Mouse (Mus musculus) limb, embryonic 13.5 days (tissue): Measurements from ENCODE around the gene Gtf2h1. TPM values are rescaled to one million over a fixed set of nuclear protein-coding genes. Genes with fewer than 3 reads are reported as not detected.

Experiments
- ATAC-seq: fragments of 200-750 bp; cut with Nextera tagmentation; 2 replicates; pipeline ENCODE4 v1.8.0; 2017; ENCODE audit warnings: low read depth, moderate number of reproducible peaks, moderate TSS enrichment; ENCODE audit not compliant: low FRiP score
- H3K27ac ChIP-seq: fragments of 300-500 bp; sonication (generic); 2 replicates; pipeline ENCODE4 v1.5.1; 2015; ENCODE audit warnings: inconsistent platforms, mild to moderate bottlenecking, moderate library complexity
- H3K27me3 ChIP-seq: fragments of 300-500 bp; sonication (generic); 2 replicates; pipeline ENCODE4 v1.6.1; 2015; ENCODE audit warnings: mild to moderate bottlenecking, inconsistent platforms
- H3K36me3 ChIP-seq: fragments of 300-500 bp; sonication (generic); 2 replicates; pipeline ENCODE4 v1.6.1; 2015; ENCODE audit warnings: inconsistent platforms, mild to moderate bottlenecking, moderate library complexity
- H3K4me1 ChIP-seq: fragments of 300-500 bp; sonication (generic); 2 replicates; pipeline ENCODE4 v1.6.1; 2015; ENCODE audit warnings: inconsistent platforms
- H3K4me2 ChIP-seq: fragments of 300-500 bp; sonication (generic); replicated peaks from 2 replicates; pipeline ENCODE4 v1.6.1; 2015; ENCODE audit warnings: inconsistent platforms, mild to moderate bottlenecking, moderate library complexity
- H3K4me3 ChIP-seq: fragments of 300-500 bp; sonication (generic); 2 replicates; pipeline ENCODE4 v1.5.1; 2015; ENCODE audit warnings: moderate library complexity, mild to moderate bottlenecking, inconsistent platforms
- H3K9ac ChIP-seq: fragments of 300-500 bp; sonication (generic); 2 replicates; pipeline ENCODE4 v1.6.1; 2015; ENCODE audit warnings: mild to moderate bottlenecking, inconsistent platforms
- H3K9me3 ChIP-seq: fragments of 300-500 bp; sonication (generic); 2 replicates; pipeline ENCODE4 v1.6.1; 2016; ENCODE audit warnings: inconsistent platforms
- WGBS: fragments of 180-500 bp; shearing (Covaris S2); methylation state at CpG from one replicate; pipeline ENCODE4 v1.1.7; 2015; 5-methylcytosine and 5-hydroxymethylcytosine counted together
- polyA plus RNA-seq: library from polyadenylated mRNA; unstranded; fragments of >200 nt; fragmentation: Nextera tagmentation; extraction: Ambion mirVana; gene quantifications from 2 replicates; pipeline ENCODE4 v1.2.1, GENCODE M21; 2015

Gtf2h1 gene
- polyA plus RNA-seq, 1 experiment from 2014 or later, result 56.3 TPM

- peaks cover 7% of the 10 kb centered on the region for H3K4me1 ChIP-seq
Measured at GRCm38 (mm10) chr7:46833266-46833665, 37.4 kb downstream of the Gtf2h1 start.

GRCm38 (mm10) chr7:46833670-46834255 lies 37.9 kb downstream of the Gtf2h1 start:
- H3K9me3 ChIP-seq, result no peaks in the 10 kb centered on the region
- H3K4me3 ChIP-seq, result no peak overlapping the region
- no peak overlapping the region for H3K4me2 ChIP-seq
- no peaks in the 10 kb centered on the region for H3K27me3 ChIP-seq
- H3K27ac ChIP-seq, result no peak overlapping the region
- no peak for ATAC-seq
- H3K4me1 ChIP-seq, result peaks cover 12% of the 10 kb centered on the region
- WGBS, result 79% methylated on average over 7 of the region's 7 CpGs
- no peaks in the 10 kb centered on the region for H3K36me3 ChIP-seq
- H3K9ac ChIP-seq, result no peak overlapping the region

More at GRCm38 (mm10) chr7:46833266-46833665, 37.4 kb downstream of the Gtf2h1 start:
- no peak for ATAC-seq
- Histone ChIP-seq H3K4me2 (no peak overlapping the region), H3K9ac (no peak overlapping the region), H3K36me3 (no peaks in the 10 kb centered on the region), H3K9me3 (no peaks in the 10 kb centered on the region), H3K27me3 (no peaks in the 10 kb centered on the region), H3K4me3 (no peak overlapping the region), H3K27ac (no peak overlapping the region)
- WGBS, result 62% methylated on average over 6 of the region's 6 CpGs

- Histone ChIP-seq H3K27me3 (no peaks in the 10 kb centered on the region), H3K4me1 (peaks cover 21% of the 10 kb centered on the region), H3K27ac (no peak overlapping the region), H3K36me3 (no peaks in the 10 kb centered on the region), H3K4me2 (no peak overlapping the region), H3K4me3 (no peak overlapping the region), H3K9ac (0 out of 2 replicates have a peak overlapping the region, but pooled peaks have one; percentile 19), H3K9me3 (no peaks in the 10 kb centered on the region)
- no peak for ATAC-seq
- 44% methylated on average over 10 of the region's 14 CpGs for WGBS
Measured at GRCm38 (mm10) chr7:46834994-46835610, 39.2 kb downstream of the Gtf2h1 start.

GRCm38 (mm10) chr7:46836357-46836756 lies 40.5 kb downstream of the Gtf2h1 start:
- ATAC-seq, result no peak
- Histone ChIP-seq H3K9ac (no peak overlapping the region), H3K4me1 (peaks cover 21% of the 10 kb centered on the region), H3K27me3 (peaks cover 8% of the 10 kb centered on the region), H3K27ac (no peak overlapping the region), H3K4me3 (no peak overlapping the region), H3K4me2 (no peak overlapping the region), H3K9me3 (no peaks in the 10 kb centered on the region), H3K36me3 (no peaks in the 10 kb centered on the region)
- 73% methylated on average over 5 of the region's 5 CpGs for WGBS

- H3K27ac ChIP-seq, result no peak overlapping the region
- ATAC-seq, result no peak
- H3K27me3 ChIP-seq, result peaks cover 9% of the 10 kb centered on the region
- no peak overlapping the region for H3K4me3 ChIP-seq
- no peaks in the 10 kb centered on the region for H3K9me3 ChIP-seq
- no peak overlapping the region for H3K9ac ChIP-seq
- H3K4me2 ChIP-seq, result no peak overlapping the region
- H3K4me1 ChIP-seq, result peaks cover 21% of the 10 kb centered on the region
- WGBS, result 50% methylated on average over 5 of the region's 5 CpGs
- H3K36me3 ChIP-seq, result no peaks in the 10 kb centered on the region
Measured at GRCm38 (mm10) chr7:46837073-46837472, 41.2 kb downstream of the Gtf2h1 start.

GRCm38 (mm10) chr7:46838104-46838671 lies 42.3 kb downstream of the Gtf2h1 start:
- ATAC-seq, result peak; percentile 37

GRCm38 (mm10) chr7:46838891-46839302 lies 43.0 kb downstream of the Gtf2h1 start:
- Histone ChIP-seq H3K4me2 (peak overlapping the region; percentile 45), H3K27ac (peak overlapping the region; percentile 35; the same call in 1 of the 2 replicates), H3K9ac (no peak overlapping the region), H3K27me3 (peaks cover 9% of the 10 kb centered on the region), H3K4me3 (no peak overlapping the region), H3K36me3 (no peaks in the 10 kb centered on the region), H3K9me3 (no peaks in the 10 kb centered on the region), H3K4me1 (peaks cover 21% of the 10 kb centered on the region)
- peak; percentile 48; the same call in 1 of the 2 replicates for ATAC-seq
- WGBS, result 7% methylated on average over 8 of the region's 8 CpGs

More at GRCm38 (mm10) chr7:46838104-46838671, 42.3 kb downstream of the Gtf2h1 start:
- H3K27me3 ChIP-seq, result peaks cover 9% of the 10 kb centered on the region
- no peak overlapping the region for H3K4me3 ChIP-seq
- peak overlapping the region; percentile 45 for H3K4me2 ChIP-seq
- peaks cover 21% of the 10 kb centered on the region for H3K4me1 ChIP-seq
- WGBS, result 5% methylated on average over 9 of the region's 9 CpGs
- H3K27ac ChIP-seq, result peak overlapping the region; percentile 48; the same call in 1 of the 2 replicates
- no peaks in the 10 kb centered on the region for H3K36me3 ChIP-seq
- H3K9me3 ChIP-seq, result no peaks in the 10 kb centered on the region
- H3K9ac ChIP-seq, result no peak overlapping the region

- ATAC-seq, result no peak
- Histone ChIP-seq H3K4me2 (peak overlapping the region; percentile 45), H3K9me3 (no peaks in the 10 kb centered on the region), H3K27ac (peak overlapping the region; percentile 35; the same call in 1 of the 2 replicates), H3K4me1 (peaks cover 21% of the 10 kb centered on the region), H3K36me3 (no peaks in the 10 kb centered on the region), H3K9ac (no peak overlapping the region), H3K4me3 (no peak overlapping the region), H3K27me3 (peaks cover 9% of the 10 kb centered on the region)
- 37% methylated on average over 7 of the region's 7 CpGs for WGBS
Measured at GRCm38 (mm10) chr7:46839446-46839845, 43.5 kb downstream of the Gtf2h1 start.

- no peak overlapping the region for H3K27ac ChIP-seq
- H3K4me1 ChIP-seq, result peaks cover 25% of the 10 kb centered on the region
- H3K9me3 ChIP-seq, result no peaks in the 10 kb centered on the region
- H3K4me3 ChIP-seq, result no peak overlapping the region
- no peak for ATAC-seq
- no peak overlapping the region for H3K4me2 ChIP-seq
- WGBS, result 64% methylated on average over 5 of the region's 5 CpGs
- H3K9ac ChIP-seq, result no peak overlapping the region
- H3K27me3 ChIP-seq, result peaks cover 9% of the 10 kb centered on the region
- H3K36me3 ChIP-seq, result no peaks in the 10 kb centered on the region
Measured at GRCm38 (mm10) chr7:46839861-46840260, 44.0 kb downstream of the Gtf2h1 start.

- Histone ChIP-seq H3K27ac (no peak overlapping the region), H3K9me3 (no peaks in the 10 kb centered on the region), H3K4me1 (peaks cover 29% of the 10 kb centered on the region), H3K27me3 (peaks cover 9% of the 10 kb centered on the region), H3K4me3 (no peak overlapping the region), H3K9ac (no peak overlapping the region), H3K36me3 (no peaks in the 10 kb centered on the region), H3K4me2 (no peak overlapping the region)
- no peak for ATAC-seq
- WGBS, result 45% methylated on average over 4 of the region's 4 CpGs
Measured at GRCm38 (mm10) chr7:46840326-46840725, 44.4 kb downstream of the Gtf2h1 start.

GRCm38 (mm10) chr7:46840787-46841525 lies 45.1 kb downstream of the Gtf2h1 start, which contains the start of gene Ldha:
TSS of gene Ldha (plus strand) at chr7:46841475.
- H3K27ac ChIP-seq, result no peak within 1 kb of the TSS
- no peak for ATAC-seq
- no peaks in the 10 kb centered on the region for H3K9me3 ChIP-seq
- H3K4me1 ChIP-seq, result peaks cover 29% of the 10 kb centered on the region
- H3K4me3 ChIP-seq, result no peak within 1 kb of the TSS
- H3K9ac ChIP-seq, result no peak within 1 kb of the TSS
- H3K4me2 ChIP-seq, result no peak within 1 kb of the TSS
- 23% methylated on average over 6 of the region's 6 CpGs for WGBS
- H3K36me3 ChIP-seq, result no peaks in the 10 kb centered on the region
- peaks cover 9% of the 10 kb centered on the region for H3K27me3 ChIP-seq

- Histone ChIP-seq H3K9me3 (no peaks in the 10 kb centered on the region), H3K27ac (no peak overlapping the region), H3K4me3 (no peak overlapping the region), H3K9ac (no peak overlapping the region), H3K27me3 (peaks cover 9% of the 10 kb centered on the region), H3K36me3 (no peaks in the 10 kb centered on the region), H3K4me2 (no peak overlapping the region), H3K4me1 (peaks cover 37% of the 10 kb centered on the region)
- no peak for ATAC-seq
- 31% methylated on average over 4 of the region's 5 CpGs for WGBS
Measured at GRCm38 (mm10) chr7:46842278-46842677, 46.4 kb downstream of the Gtf2h1 start.
